Mouse (Mus musculus): ENCODE measurements at regions not wholly inside any gene's neighbourhood (a gene's known extent, or its start where the extent isn't known, plus 50 kb on each side); places are given as distances from the start of the nearest gene placed in this dataset.
A peak's percentile ranks its signal among the peaks of the same experiment; 100 is the strongest.
"Not testable (repeated sequence)": the region's sequence is repeated elsewhere in the genome, so short reads cannot be mapped to it uniquely, and the experiment has no call there.

- no peak for ATAC-seq (ENCODE audit: insufficient number of reproducible peaks, low FRiP score, low TSS enrichment, low read depth)
- Histone ChIP-seq H3K4me2 (ENCODE audit: low read depth, severe bottlenecking) (no peak overlapping the region), H3K4me3 (ENCODE audit: low read depth, low read length) (no peak overlapping the region), H3K4me1 (ENCODE audit: control insufficient read depth, insufficient read depth, low read length) (no peaks in the 10 kb centered on the region), H3K9ac (ENCODE audit: low read length) (no peak overlapping the region), H3K27me3 (ENCODE audit: control insufficient read depth, insufficient read depth, low read length) (no peaks in the 10 kb centered on the region), H3K36me3 (ENCODE audit: control insufficient read depth, insufficient read depth, low read length) (no peaks in the 10 kb centered on the region), H3K27ac (replicated peaks; ENCODE audit: low read depth, low read length) (no peak overlapping the region), H3K9me3 (ENCODE audit: control insufficient read depth, low read length) (no peaks in the 10 kb centered on the region)
- DNase-seq (ENCODE audit: low spot score): no peak
- WGBS: 91% methylated on average over 14 of the region's 14 CpGs
Observed at GRCm38 (mm10) chr13:111309848-111310692, 55.3 kb downstream of the Actbl2 start.

GRCm38 (mm10) chr13:111310693-111311045 lies 55.9 kb downstream of the Actbl2 start:
- ATAC-seq (ENCODE audit: insufficient number of reproducible peaks, low FRiP score, low TSS enrichment, low read depth) (no peak), DNase-seq (ENCODE audit: low spot score) (no peak)
- H3K27ac ChIP-seq (replicated peaks; ENCODE audit: low read depth, low read length): no peak overlapping the region
- 94% methylated on average over 1 of the region's 1 CpGs for WGBS
- no peaks in the 10 kb centered on the region for H3K27me3 ChIP-seq (ENCODE audit: control insufficient read depth, insufficient read depth, low read length)
- H3K9me3 ChIP-seq (ENCODE audit: control insufficient read depth, low read length): no peaks in the 10 kb centered on the region
- H3K9ac ChIP-seq (ENCODE audit: low read length): no peak overlapping the region
- no peaks in the 10 kb centered on the region for H3K36me3 ChIP-seq (ENCODE audit: control insufficient read depth, insufficient read depth, low read length)
- no peak overlapping the region for H3K4me3 ChIP-seq (ENCODE audit: low read depth, low read length)
- H3K4me2 ChIP-seq (ENCODE audit: low read depth, severe bottlenecking): no peak overlapping the region
- H3K4me1 ChIP-seq (ENCODE audit: control insufficient read depth, insufficient read depth, low read length): no peaks in the 10 kb centered on the region

- ATAC-seq (ENCODE audit: insufficient number of reproducible peaks, low FRiP score, low TSS enrichment, low read depth); H3K4me1 ChIP-seq (ENCODE audit: control insufficient read depth, insufficient read depth, low read length); H3K4me3 ChIP-seq (ENCODE audit: low read depth, low read length); H3K36me3 ChIP-seq (ENCODE audit: control insufficient read depth, insufficient read depth, low read length); H3K9ac ChIP-seq (ENCODE audit: low read length); H3K27me3 ChIP-seq (ENCODE audit: control insufficient read depth, insufficient read depth, low read length); H3K9me3 ChIP-seq (ENCODE audit: control insufficient read depth, low read length); DNase-seq (ENCODE audit: low spot score); H3K27ac ChIP-seq (replicated peaks; ENCODE audit: low read depth, low read length); H3K4me2 ChIP-seq (ENCODE audit: low read depth, severe bottlenecking): not testable (repeated sequence)
- 78% methylated on average over 3 of the region's 3 CpGs for WGBS
Observed at GRCm38 (mm10) chr13:111313506-111313905, 58.7 kb downstream of the Actbl2 start.

GRCm38 (mm10) chr13:111317876-111318275 lies 63.1 kb downstream of the Actbl2 start:
- not testable (repeated sequence) for ATAC-seq (ENCODE audit: insufficient number of reproducible peaks, low FRiP score, low TSS enrichment, low read depth); H3K9ac ChIP-seq (ENCODE audit: low read length); H3K27ac ChIP-seq (replicated peaks; ENCODE audit: low read depth, low read length); H3K4me1 ChIP-seq (ENCODE audit: control insufficient read depth, insufficient read depth, low read length); H3K4me2 ChIP-seq (ENCODE audit: low read depth, severe bottlenecking); DNase-seq (ENCODE audit: low spot score); H3K4me3 ChIP-seq (ENCODE audit: low read depth, low read length); H3K9me3 ChIP-seq (ENCODE audit: control insufficient read depth, low read length); H3K27me3 ChIP-seq (ENCODE audit: control insufficient read depth, insufficient read depth, low read length); H3K36me3 ChIP-seq (ENCODE audit: control insufficient read depth, insufficient read depth, low read length)
- 88% methylated on average over 2 of the region's 2 CpGs for WGBS

- Histone ChIP-seq H3K4me2 (ENCODE audit: low read depth, severe bottlenecking) (no peak overlapping the region), H3K9me3 (ENCODE audit: control insufficient read depth, low read length) (no peaks in the 10 kb centered on the region), H3K4me3 (ENCODE audit: low read depth, low read length) (no peak overlapping the region), H3K27ac (replicated peaks; ENCODE audit: low read depth, low read length) (no peak overlapping the region), H3K4me1 (ENCODE audit: control insufficient read depth, insufficient read depth, low read length) (no peaks in the 10 kb centered on the region), H3K36me3 (ENCODE audit: control insufficient read depth, insufficient read depth, low read length) (no peaks in the 10 kb centered on the region), H3K27me3 (ENCODE audit: control insufficient read depth, insufficient read depth, low read length) (no peaks in the 10 kb centered on the region), H3K9ac (ENCODE audit: low read length) (no peak overlapping the region)
- DNase-seq (ENCODE audit: low spot score) (no peak), ATAC-seq (ENCODE audit: insufficient number of reproducible peaks, low FRiP score, low TSS enrichment, low read depth) (no peak)
- 75% methylated on average over 8 of the region's 8 CpGs for WGBS
Observed at GRCm38 (mm10) chr13:111323206-111323605, 68.4 kb downstream of the Actbl2 start.

GRCm38 (mm10) chr13:111326096-111326665 lies 71.4 kb downstream of the Actbl2 start:
- WGBS: 84% methylated on average over 16 of the region's 16 CpGs
- Histone ChIP-seq H3K9me3 (ENCODE audit: control insufficient read depth, low read length) (no peaks in the 10 kb centered on the region), H3K4me1 (ENCODE audit: control insufficient read depth, insufficient read depth, low read length) (no peaks in the 10 kb centered on the region), H3K27me3 (ENCODE audit: control insufficient read depth, insufficient read depth, low read length) (no peaks in the 10 kb centered on the region), H3K36me3 (ENCODE audit: control insufficient read depth, insufficient read depth, low read length) (no peaks in the 10 kb centered on the region), H3K27ac (replicated peaks; ENCODE audit: low read depth, low read length) (0 out of 2 replicates have a peak overlapping the region, but pooled peaks have one; percentile 14), H3K4me2 (ENCODE audit: low read depth, severe bottlenecking) (no peak overlapping the region), H3K4me3 (ENCODE audit: low read depth, low read length) (no peak overlapping the region), H3K9ac (ENCODE audit: low read length) (no peak overlapping the region)
- DNase-seq (ENCODE audit: low spot score) (peak; percentile 29), ATAC-seq (ENCODE audit: insufficient number of reproducible peaks, low FRiP score, low TSS enrichment, low read depth) (no peak)

- DNase-seq (ENCODE audit: low spot score): no peak
- Histone ChIP-seq H3K4me3 (ENCODE audit: low read depth, low read length) (no peak overlapping the region), H3K36me3 (ENCODE audit: control insufficient read depth, insufficient read depth, low read length) (no peaks in the 10 kb centered on the region), H3K9me3 (ENCODE audit: control insufficient read depth, low read length) (no peaks in the 10 kb centered on the region), H3K4me2 (ENCODE audit: low read depth, severe bottlenecking) (no peak overlapping the region), H3K4me1 (ENCODE audit: control insufficient read depth, insufficient read depth, low read length) (no peaks in the 10 kb centered on the region), H3K9ac (ENCODE audit: low read length) (no peak overlapping the region), H3K27me3 (ENCODE audit: control insufficient read depth, insufficient read depth, low read length) (no peaks in the 10 kb centered on the region), H3K27ac (replicated peaks; ENCODE audit: low read depth, low read length) (no peak overlapping the region)
- no peak for ATAC-seq (ENCODE audit: insufficient number of reproducible peaks, low FRiP score, low TSS enrichment, low read depth)
- 81% methylated on average over 3 of the region's 3 CpGs for WGBS
Observed at GRCm38 (mm10) chr13:111333035-111333434, 78.2 kb downstream of the Actbl2 start.

GRCm38 (mm10) chr13:111333851-111334250 lies 79.0 kb downstream of the Actbl2 start:
- Histone ChIP-seq H3K4me1 (ENCODE audit: control insufficient read depth, insufficient read depth, low read length) (no peaks in the 10 kb centered on the region), H3K9ac (ENCODE audit: low read length) (no peak overlapping the region), H3K4me3 (ENCODE audit: low read depth, low read length) (no peak overlapping the region), H3K36me3 (ENCODE audit: control insufficient read depth, insufficient read depth, low read length) (no peaks in the 10 kb centered on the region), H3K4me2 (ENCODE audit: low read depth, severe bottlenecking) (no peak overlapping the region), H3K27me3 (ENCODE audit: control insufficient read depth, insufficient read depth, low read length) (no peaks in the 10 kb centered on the region), H3K9me3 (ENCODE audit: control insufficient read depth, low read length) (no peaks in the 10 kb centered on the region), H3K27ac (replicated peaks; ENCODE audit: low read depth, low read length) (no peak overlapping the region)
- WGBS: 91% methylated on average over 4 of the region's 4 CpGs
- no peak for DNase-seq (ENCODE audit: low spot score)
- no peak for ATAC-seq (ENCODE audit: insufficient number of reproducible peaks, low FRiP score, low TSS enrichment, low read depth)
